Comparison of ENCODE assay signal across 8 mouse cellular contexts in the genomic region with DNA sequence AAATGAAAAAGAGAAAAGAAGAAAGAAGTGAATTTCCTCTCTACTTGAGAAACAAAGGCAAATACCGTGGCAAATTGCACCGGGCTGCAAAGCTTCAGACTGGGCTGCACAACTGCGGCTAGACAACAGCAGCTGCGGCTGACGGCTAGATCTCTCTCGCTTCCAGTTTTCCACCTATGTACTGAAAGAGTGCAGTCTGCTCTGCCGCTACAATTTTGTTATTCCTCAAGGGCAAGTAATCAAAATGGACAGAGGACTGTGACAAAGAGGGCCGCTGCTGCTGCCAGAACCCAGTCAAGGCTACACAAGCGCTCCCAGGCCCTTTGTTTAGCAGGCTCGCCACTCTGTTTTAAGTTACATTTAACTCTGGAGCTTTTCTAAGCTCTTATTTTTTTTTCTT. TPM values are rescaled to one million over a fixed set of nuclear protein-coding genes. Genes with fewer than 3 reads are reported as not detected.
DNase-seq lines count a peak whose midpoint lies in the region; ATAC-seq lines count a peak whose summit lies in the region.

No protein-coding gene starts in this region.

- no peak overlapping the region; the same call in 1 of the 2 replicates for H3K9ac ChIP-seq in heart, embryonic 15.5 days

- no peak overlapping the region for H3K4me2 ChIP-seq in heart, embryonic 15.5 days

- 61% methylated on average over 10 of the region's 10 CpGs for WGBS in heart, embryonic 15.5 days
- WGBS in limb, embryonic 10.5 days = 89% methylated on average over 10 of the region's 10 CpGs

- intact Hi-C loops in left cerebral cortex, postnatal 10 days (cut with DNase I) = no loop called here

- no peak for ATAC-seq in heart, embryonic 15.5 days (replicated peaks; ENCODE audit: insufficient number of reproducible peaks, insufficient read depth, low FRiP score, low read depth)

- no peak overlapping the region for H3K4me3 ChIP-seq in heart, embryonic 15.5 days
- H3K4me3 ChIP-seq in limb, embryonic 10.5 days = no peak overlapping the region

- H3K36me3 ChIP-seq in heart, embryonic 15.5 days = no peaks in the 10 kb centered on the region
- H3K36me3 ChIP-seq in limb, embryonic 10.5 days = no peaks in the 10 kb centered on the region

- H3K27ac ChIP-seq in heart, embryonic 15.5 days = peak overlapping the region; percentile 58
- 0 out of 2 replicates have a peak overlapping the region, but pooled peaks have one; percentile 58 for H3K27ac ChIP-seq in limb, embryonic 10.5 days

- H3K4me1 ChIP-seq in heart, embryonic 15.5 days (replicated peaks) = peaks cover 60% of the 10 kb centered on the region
- peaks cover 7% of the 10 kb centered on the region; the same call in 1 of the 2 replicates for H3K4me1 ChIP-seq in limb, embryonic 10.5 days

- H3K27me3 ChIP-seq in heart, embryonic 15.5 days = no peaks in the 10 kb centered on the region
- no peaks in the 10 kb centered on the region for H3K27me3 ChIP-seq in limb, embryonic 10.5 days (ENCODE audit: low read depth, poor library complexity, severe bottlenecking)

- DNase-seq in heart, adult 9 months (ENCODE audit: low spot score in 2 of 2) = no peak
- peak; percentile 38 for DNase-seq in thymus, postnatal 14 days
- DNase-seq in thymus, adult 18-20 months = no peak
- DNase-seq in limb, embryonic 10.5 days (ENCODE audit: low spot score) = no peak
- DNase-seq in testis, postnatal 14 days (ENCODE audit: low spot score) = peak; percentile 62
- DNase-seq in left cerebral cortex, postnatal 10 days (ENCODE audit: extremely low spot score in 1 of 2, low spot score in 2 of 2) = no peak
- DNase-seq in spleen, postnatal 4 days (ENCODE audit: low spot score in 2 of 2) = no peak

- no peaks in the 10 kb centered on the region for H3K9me3 ChIP-seq in heart, embryonic 15.5 days (replicated peaks)
- no peaks in the 10 kb centered on the region for H3K9me3 ChIP-seq in limb, embryonic 10.5 days (replicated peaks)

RNA-seq across cellular contexts. Expression of gene Crtc3, which starts 35.6 kb away (rescaled TPM):
- polyA plus RNA-seq in heart, embryonic 15.5 days (2015; fragmentation: Nextera tagmentation; extraction: Ambion mirVana) = 16.9 and 21.7 TPM in 2 replicates
- polyA plus RNA-seq in limb, embryonic 10.5 days (2016; fragmentation: Nextera tagmentation; extraction: Ambion mirVana) = 13.4 and 16.0 TPM in 2 replicates
- 10 to 100 TPM; 16.8 to 18.9 TPM for total RNA-seq in left cerebral cortex, postnatal 10 days (2021)

Comparison
In these comparisons a context has a peak if more than half of its experiments do, and no peak if none do; other contexts are left out.
1. DNase-seq: peak in thymus, postnatal 14 days (single experiment) and testis, postnatal 14 days (single experiment); none in heart, adult 9 months (0 of 2), thymus, adult 18-20 months (0 of 2), limb, embryonic 10.5 days (single experiment), left cerebral cortex, postnatal 10 days (0 of 2) and spleen, postnatal 4 days (0 of 2).